Mouse (Mus musculus): ENCODE measurements around the gene Gm28042.

The Gm28042 gene

GRCm38 (mm10) chr2:120062248-120062647 is 35.0 kb downstream of the Gm28042 start:
- DNase-seq = no peak

- no peak for DNase-seq
Measured at GRCm38 (mm10) chr2:120064639-120065038, 37.3 kb downstream of the Gm28042 start.

- DNase-seq = no peak
Measured at GRCm38 (mm10) chr2:120065243-120065642, 38.0 kb downstream of the Gm28042 start.

GRCm38 (mm10) chr2:120066224-120066623 is 38.9 kb downstream of the Gm28042 start:
- no peak for DNase-seq

- peak in 1 of 2 experiments; percentile 5 for DNase-seq
Measured at GRCm38 (mm10) chr2:120068555-120069465, 41.5 kb downstream of the Gm28042 start.

- DNase-seq = no peak
Measured at GRCm38 (mm10) chr2:120069466-120069990, 42.2 kb downstream of the Gm28042 start.

GRCm38 (mm10) chr2:120074096-120074495 is 46.8 kb downstream of the Gm28042 start:
- DNase-seq = no peak

- DNase-seq = peak; percentile 44 to 55
Measured at GRCm38 (mm10) chr2:120076076-120076705, 48.9 kb downstream of the Gm28042 start.

GRCm38 (mm10) chr2:120082416-120082815 is 55.1 kb downstream of the Gm28042 start:
- DNase-seq = no peak

- no peak for DNase-seq
Measured at GRCm38 (mm10) chr2:120084593-120085361, 57.5 kb downstream of the Gm28042 start.

GRCm38 (mm10) chr2:120086038-120086437 is 58.7 kb downstream of the Gm28042 start:
- DNase-seq = no peak

- no peak for DNase-seq
Measured at GRCm38 (mm10) chr2:120087391-120087790, 60.1 kb downstream of the Gm28042 start.

GRCm38 (mm10) chr2:120087897-120088296 is 60.6 kb downstream of the Gm28042 start:
- DNase-seq = no peak

GRCm38 (mm10) chr2:120090979-120091378 is 63.7 kb downstream of the Gm28042 start:
- no peak for DNase-seq
